Mouse (Mus musculus) bone marrow, adult 2 months (tissue): ENCODE data around the gene Mgst3.

Experiments used
- CTCF ChIP-seq: fragments of 200-500 bp; IDR thresholded peaks from 2 replicates; pipeline ENCODE4 v1.5.1; 2011; ENCODE audit warnings: low read length, control low read depth; ENCODE audit not compliant: control insufficient read depth, insufficient read depth
- POLR2A ChIP-seq: fragments of 200-500 bp; IDR thresholded peaks from 2 replicates; pipeline ENCODE4 v1.6.1; 2011; ENCODE audit warnings: low read depth, mild to moderate bottlenecking, control low read depth, low read length, borderline replicate concordance; ENCODE audit not compliant: control insufficient read depth

- TF ChIP-seq CTCF (no peak), POLR2A (no peak)
Measured at GRCm38 (mm10) chr1:167350597-167351415, 42.8 kb downstream of the Mgst3 start.
